Mouse (Mus musculus) limb, embryonic 14.5 days (tissue): ENCODE results near the gene Smarcc1. TPM values are rescaled to one million over a fixed set of nuclear protein-coding genes. Genes with fewer than 3 reads are reported as not detected.
"Not testable (repeated sequence)": the region's sequence is repeated elsewhere in the genome, so short reads cannot be mapped to it uniquely, and the experiment has no call there.

ENCODE experiments used
- ATAC-seq: fragments of 200-750 bp; cut with Nextera tagmentation; 2 replicates; pipeline ENCODE4 v1.8.0; 2017; ENCODE audit warnings: low read depth, moderate number of reproducible peaks, moderate TSS enrichment; ENCODE audit not compliant: low FRiP score
- DNase-seq: peaks from one replicate; pipeline ENCODE4 v3.0.0-alpha.2; 2015; ENCODE audit warnings: low spot score
- H3K27ac ChIP-seq: fragments of 300-500 bp; sonication (generic); replicated peaks from 2 replicates; pipeline ENCODE4 v1.5.1; 2014; ENCODE audit warnings: low read depth, mild to moderate bottlenecking, low read length, moderate library complexity, mixed read lengths
- H3K27me3 ChIP-seq: fragments of 300-500 bp; sonication (generic); 2 replicates; pipeline ENCODE4 v1.6.1; 2014; ENCODE audit warnings: low read length, mixed read lengths; ENCODE audit not compliant: control insufficient read depth, insufficient read depth
- H3K36me3 ChIP-seq: fragments of 300-500 bp; sonication (generic); 2 replicates; pipeline ENCODE4 v1.6.1; 2014; ENCODE audit warnings: mild to moderate bottlenecking, low read length, moderate library complexity, mixed read lengths; ENCODE audit not compliant: control insufficient read depth, insufficient read depth
- H3K4me1 ChIP-seq: fragments of 300-500 bp; sonication (generic); 2 replicates; pipeline ENCODE4 v1.6.1; 2014; ENCODE audit warnings: antibody characterized with exemption, low read length, mixed read lengths; ENCODE audit not compliant: control insufficient read depth, insufficient read depth
- H3K4me2 ChIP-seq: fragments of 300-500 bp; sonication (generic); replicated peaks from 2 replicates; pipeline ENCODE4 v1.6.1; 2014; ENCODE audit warnings: low read depth, mild to moderate bottlenecking, low read length, moderate library complexity; ENCODE audit not compliant: severe bottlenecking
- H3K4me3 ChIP-seq: fragments of 300-500 bp; sonication (generic); replicated peaks from 2 replicates; pipeline ENCODE4 v1.5.1; 2014; ENCODE audit warnings: low read length
- H3K9ac ChIP-seq: fragments of 300-500 bp; sonication (generic); 2 replicates; pipeline ENCODE4 v1.6.1; 2014; ENCODE audit warnings: mild to moderate bottlenecking, low read depth, low read length, moderate library complexity; ENCODE audit not compliant: severe bottlenecking
- H3K9me3 ChIP-seq: fragments of 300-500 bp; sonication (generic); 2 replicates; pipeline ENCODE4 v1.6.1; 2016; ENCODE audit warnings: low read length; ENCODE audit not compliant: control insufficient read depth
- POLR2A ChIP-seq: fragments of 200-500 bp; IDR thresholded peaks from 2 replicates; pipeline ENCODE4 v1.8.0; 2012; ENCODE audit warnings: inconsistent platforms, mild to moderate bottlenecking, moderate library complexity, borderline replicate concordance; ENCODE audit not compliant: insufficient read depth, insufficient read length; ENCODE audit errors: extremely low read depth
- WGBS: fragments of 180-500 bp; shearing (Covaris S2); extraction: QIAGEN DNeasy Blood & Tissue Kit; methylation state at CpG from one replicate; pipeline ENCODE4 v1.1.7; 2014; 5-methylcytosine and 5-hydroxymethylcytosine counted together
- polyA plus RNA-seq, 2 experiments: library from polyadenylated mRNA; depleted of rRNA in 1 of 2; stranded (reverse) in 1 of 2; unstranded in 1 of 2; fragments of >200 nt; fragmentation: Nextera tagmentation in 1 of 2; extraction: Ambion mirVana in 1 of 2; gene quantifications; 2 replicates each; pipeline versions ENCODE4 v1.2.1 to v1.2.3; 2012 to 2014

The Smarcc1 gene
- polyA plus RNA-seq, 2 experiments = 72.8 to 132 TPM

DNA sequence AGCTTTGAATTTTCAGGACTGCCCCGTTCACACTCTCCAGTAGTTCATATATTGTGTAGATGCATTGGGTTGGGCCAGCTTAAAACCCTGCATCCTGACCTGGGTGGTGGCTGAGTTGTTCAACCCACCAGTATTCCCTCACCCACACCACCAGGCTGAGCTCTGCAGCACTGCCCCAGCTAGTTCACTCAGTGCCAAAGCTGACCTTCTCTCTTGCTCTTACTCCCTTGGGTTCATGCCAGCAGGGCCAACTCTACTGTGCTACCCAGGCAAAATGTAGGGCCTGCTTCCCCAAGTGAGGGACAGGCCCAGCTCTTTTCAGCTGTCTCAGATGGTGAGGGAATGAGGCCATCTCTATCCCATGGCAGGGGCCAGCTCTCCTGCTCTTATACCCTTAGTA is 41.5 kb downstream of the Smarcc1 start:
- Histone ChIP-seq H3K4me1 (no peaks in the 10 kb centered on the region), H3K36me3 (peaks cover 72% of the 10 kb centered on the region), H3K27ac (no peak overlapping the region), H3K4me3 (no peak overlapping the region), H3K4me2 (no peak overlapping the region), H3K9me3 (no peaks in the 10 kb centered on the region), H3K27me3 (no peaks in the 10 kb centered on the region), H3K9ac (no peak overlapping the region)
- WGBS = 93% methylated on average over 1 of the region's 1 CpGs
- TF ChIP-seq POLR2A = no peak
- DNase-seq (no peak), ATAC-seq (no peak)

- not testable (repeated sequence) for ATAC-seq
These were observed 43.0 kb downstream of the Smarcc1 start for GRCm38 (mm10) chr9:110160486-110160885.

GRCm38 (mm10) chr9:110162441-110162840 is 44.9 kb downstream of the Smarcc1 start:
- Histone ChIP-seq H3K27me3 (no peaks in the 10 kb centered on the region), H3K9ac (no peak overlapping the region), H3K4me3 (no peak overlapping the region), H3K4me1 (no peaks in the 10 kb centered on the region), H3K27ac (no peak overlapping the region), H3K9me3 (no peaks in the 10 kb centered on the region), H3K36me3 (peaks cover 69% of the 10 kb centered on the region), H3K4me2 (no peak overlapping the region)
- 94% methylated on average over 5 of the region's 5 CpGs for WGBS
- no peak for TF ChIP-seq POLR2A
- ATAC-seq (no peak), DNase-seq (no peak)

More at GRCm38 (mm10) chr9:110160486-110160885, 43.0 kb downstream of the Smarcc1 start:
- not testable (repeated sequence) for H3K27ac ChIP-seq, DNase-seq, H3K27me3 ChIP-seq, H3K9ac ChIP-seq, H3K4me3 ChIP-seq, H3K4me2 ChIP-seq, H3K9me3 ChIP-seq, H3K4me1 ChIP-seq
- WGBS = 89% methylated on average over 2 of the region's 2 CpGs
- H3K36me3 ChIP-seq = peaks cover 71% of the 10 kb centered on the region

DNA sequence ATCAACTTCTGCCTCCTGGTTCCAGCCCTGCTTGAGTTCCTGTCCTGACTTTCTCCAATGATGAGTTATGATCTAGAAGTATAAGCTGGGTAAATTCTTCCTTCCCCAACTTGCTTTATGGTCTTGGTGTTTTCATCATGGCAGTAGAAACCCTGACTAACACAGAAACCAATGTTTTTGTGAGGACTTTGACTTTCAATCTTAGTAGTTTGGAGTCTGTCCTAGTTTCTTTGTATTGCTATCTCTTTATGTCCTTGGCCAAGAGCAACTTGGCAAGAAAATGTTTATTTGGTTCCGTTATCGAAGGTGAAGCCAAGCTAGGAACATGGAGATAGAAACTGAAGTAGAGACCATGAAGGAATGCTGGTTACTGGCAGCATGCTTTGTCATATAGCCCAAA is 45.6 kb downstream of the Smarcc1 start:
- H3K4me2 ChIP-seq = no peak overlapping the region
- 95% methylated on average over 2 of the region's 2 CpGs for WGBS
- peaks cover 69% of the 10 kb centered on the region for H3K36me3 ChIP-seq
- H3K27ac ChIP-seq = no peak overlapping the region
- no peaks in the 10 kb centered on the region for H3K27me3 ChIP-seq
- H3K4me3 ChIP-seq = no peak overlapping the region
- no peaks in the 10 kb centered on the region for H3K4me1 ChIP-seq
- no peak for TF ChIP-seq POLR2A
- no peaks in the 10 kb centered on the region for H3K9me3 ChIP-seq
- ATAC-seq (no peak), DNase-seq (no peak)
- H3K9ac ChIP-seq = no peak overlapping the region

DNA sequence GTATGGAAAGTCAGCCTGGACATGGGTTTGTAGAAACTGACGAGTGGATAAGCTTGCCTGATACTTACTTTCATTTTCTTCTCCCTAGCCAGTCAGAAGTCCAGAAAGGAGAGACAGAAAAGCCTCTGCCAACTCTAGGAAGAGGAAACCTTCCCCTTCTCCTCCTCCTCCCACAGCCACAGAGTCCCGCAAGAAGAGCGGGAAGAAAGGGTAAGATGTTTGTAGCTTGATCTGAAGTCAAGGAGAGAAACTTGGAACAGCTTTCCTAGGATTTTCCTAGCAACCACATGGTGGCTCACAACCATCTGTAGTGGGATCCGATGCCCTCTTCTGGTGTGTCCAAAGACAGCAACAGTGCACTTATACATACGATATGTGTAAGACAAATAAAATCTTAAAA is 53.4 kb downstream of the Smarcc1 start:
- DNase-seq = no peak
- no peaks in the 10 kb centered on the region for H3K4me1 ChIP-seq
- WGBS = 92% methylated on average over 5 of the region's 5 CpGs

GRCm38 (mm10) chr9:110199870-110200269 is 82.4 kb downstream of the Smarcc1 start:
- Histone ChIP-seq H3K27ac (no peak overlapping the region), H3K4me1 (no peaks in the 10 kb centered on the region), H3K4me3 (no peak overlapping the region), H3K27me3 (no peaks in the 10 kb centered on the region), H3K9me3 (no peaks in the 10 kb centered on the region), H3K36me3 (peaks cover 83% of the 10 kb centered on the region), H3K4me2 (no peak overlapping the region), H3K9ac (no peak overlapping the region)
- TF ChIP-seq POLR2A = no peak
- DNase-seq = no peak
- no peak for ATAC-seq
- 88% methylated on average over 2 of the region's 2 CpGs for WGBS

More for the DNA sequence above, 53.4 kb downstream of the Smarcc1 start:
- no peaks in the 10 kb centered on the region for H3K9me3 ChIP-seq
- no peak overlapping the region for H3K4me3 ChIP-seq
- H3K9ac ChIP-seq = no peak overlapping the region
- H3K27ac ChIP-seq = no peak overlapping the region
- TF ChIP-seq POLR2A = no peak
- no peak for ATAC-seq
- H3K36me3 ChIP-seq = peaks cover 76% of the 10 kb centered on the region
- no peaks in the 10 kb centered on the region for H3K27me3 ChIP-seq
- no peak overlapping the region for H3K4me2 ChIP-seq
